Mouse (Mus musculus) MEL (cell line): ENCODE data around the gene Ecpas. TPM values are rescaled to one million over a fixed set of nuclear protein-coding genes. Genes with fewer than 3 reads are reported as not detected.
A peak's percentile ranks its signal among the peaks of the same experiment; 100 is the strongest.

Experiments
- DNase-seq: peaks from one replicate; pipeline ENCODE4 v3.0.0; 2011; ENCODE audit warnings: low read depth, low spot score
- H3K27ac ChIP-seq: 2 replicates; pipeline ENCODE4 v1.5.1; 2012; ENCODE audit warnings: low read depth, mild to moderate bottlenecking, control low read depth, low read length, moderate library complexity; ENCODE audit not compliant: control insufficient read depth
- H3K27me3 ChIP-seq, 2 experiments: fragments of 150-350 bp in 1 of 2; sonication (generic) in 1 of 2; 2 replicates each; pipeline ENCODE4 v1.6.1; 2012; ENCODE audit warnings: low read length in 2 of 2, mild to moderate bottlenecking in 2 of 2, improper control_type of control experiment in 1 of 2, moderate library complexity in 1 of 2; ENCODE audit not compliant: insufficient read depth in 2 of 2, control insufficient read depth in 1 of 2
- H3K36me3 ChIP-seq, 2 experiments: 2 replicates each; pipeline ENCODE4 v1.6.1; 2012 to 2014; ENCODE audit warnings: low read length in 2 of 2, improper control_type of control experiment in 1 of 2, inconsistent platforms in 1 of 2, mild to moderate bottlenecking in 1 of 2; ENCODE audit not compliant: insufficient read depth in 2 of 2, control insufficient read depth in 1 of 2
- H3K4me1 ChIP-seq, 2 experiments: fragments of 150-350 bp in 1 of 2; sonication (generic) in 1 of 2; 2 replicates each; pipeline ENCODE4 v1.6.1; 2012; ENCODE audit warnings: low read length in 2 of 2, improper control_type of control experiment in 1 of 2, mild to moderate bottlenecking in 1 of 2; ENCODE audit not compliant: insufficient read depth in 2 of 2, control insufficient read depth in 1 of 2
- H3K4me3 ChIP-seq, 2 experiments: fragments of 150-350 bp in 1 of 2; sonication (generic) in 1 of 2; 2 replicates each; pipeline ENCODE4 v1.5.1; 2012; ENCODE audit warnings: low read depth in 2 of 2, low read length in 2 of 2, mild to moderate bottlenecking in 2 of 2, moderate library complexity in 2 of 2, control low read depth in 1 of 2, improper control_type of control experiment in 1 of 2; ENCODE audit not compliant: control insufficient read depth in 1 of 2, insufficient read depth in 1 of 2
- H3K79me2 ChIP-seq: 2 replicates; pipeline ENCODE4 v1.6.1; 2012; ENCODE audit warnings: mild to moderate bottlenecking, low read length, moderate library complexity; ENCODE audit not compliant: control insufficient read depth, poor library complexity, insufficient read depth
- H3K9ac ChIP-seq: 2 replicates; pipeline ENCODE4 v1.6.1; 2012; ENCODE audit warnings: low read depth, mild to moderate bottlenecking, control low read depth, low read length, moderate library complexity; ENCODE audit not compliant: control insufficient read depth, poor library complexity, severe bottlenecking
- H3K9me3 ChIP-seq: fragments of 150-350 bp; sonication (generic); replicated peaks from 2 replicates; pipeline ENCODE4 v1.6.1; 2012; ENCODE audit warnings: mild to moderate bottlenecking, low read length, improper control_type of control experiment, moderate library complexity; ENCODE audit not compliant: insufficient read depth
- BHLHE40 ChIP-seq: IDR thresholded peaks from 2 replicates; pipeline ENCODE4 v1.6.1; 2012; ENCODE audit warnings: low read depth, mild to moderate bottlenecking, inconsistent platforms, low read length, improper control_type of control experiment, borderline replicate concordance
- CHD1 ChIP-seq: IDR thresholded peaks from 2 replicates; pipeline ENCODE4 v1.6.1; 2012; ENCODE audit warnings: low read depth, mild to moderate bottlenecking, inconsistent platforms, low read length, improper control_type of control experiment
- CHD2 ChIP-seq: IDR thresholded peaks from 2 replicates; pipeline ENCODE4 v1.6.1; 2011; ENCODE audit warnings: low read length, improper control_type of control experiment
- E2F4 ChIP-seq: IDR thresholded peaks from 2 replicates; pipeline ENCODE4 v1.6.1; 2011; ENCODE audit warnings: low read depth, low read length, improper control_type of control experiment, borderline replicate concordance
- ELF1 ChIP-seq: IDR thresholded peaks from 2 replicates; pipeline ENCODE4 v1.6.1; 2014; ENCODE audit warnings: low read depth, mild to moderate bottlenecking, inconsistent platforms, low read length, improper control_type of control experiment, moderate library complexity
- EP300 ChIP-seq, 2 experiments: IDR thresholded peaks; 2 replicates each; pipeline ENCODE4 v1.6.1; 2011; ENCODE audit warnings: improper control_type of control experiment in 2 of 2, low read length in 2 of 2, low read depth in 1 of 2, mild to moderate bottlenecking in 1 of 2
- ETS1 ChIP-seq: IDR thresholded peaks from 2 replicates; pipeline ENCODE4 v1.6.1; 2012; ENCODE audit warnings: low read depth, mild to moderate bottlenecking, inconsistent platforms, low read length, improper control_type of control experiment, moderate library complexity
- GABPA ChIP-seq: IDR thresholded peaks from 2 replicates; pipeline ENCODE4 v1.6.1; 2012; ENCODE audit warnings: low read depth, mild to moderate bottlenecking, inconsistent platforms, low read length, improper control_type of control experiment, moderate library complexity
- GATA1 ChIP-seq: IDR thresholded peaks from 2 replicates; pipeline ENCODE4 v1.6.1; 2011; ENCODE audit warnings: low read depth, low read length, improper control_type of control experiment
- HCFC1 ChIP-seq: IDR thresholded peaks from 2 replicates; pipeline ENCODE4 v1.6.1; 2012; ENCODE audit warnings: low read depth, mild to moderate bottlenecking, inconsistent platforms, low read length, improper control_type of control experiment, moderate library complexity
- JUND ChIP-seq: IDR thresholded peaks from 2 replicates; pipeline ENCODE4 v1.6.1; 2011; ENCODE audit warnings: low read depth, mild to moderate bottlenecking, improper control_type of control experiment, low read length
- MAFK ChIP-seq: IDR thresholded peaks from 2 replicates; pipeline ENCODE4 v1.6.1; 2011; ENCODE audit warnings: low read depth, mild to moderate bottlenecking, low read length, improper control_type of control experiment, borderline replicate concordance
- MAX ChIP-seq: IDR thresholded peaks from 2 replicates; pipeline ENCODE4 v1.6.1; 2011; ENCODE audit warnings: low read length, improper control_type of control experiment
- MAZ ChIP-seq: IDR thresholded peaks from 2 replicates; pipeline ENCODE4 v1.6.1; 2012; ENCODE audit warnings: low read depth, mild to moderate bottlenecking, inconsistent platforms, low read length, improper control_type of control experiment
- MXI1 ChIP-seq: IDR thresholded peaks from 2 replicates; pipeline ENCODE4 v1.6.1; 2011; ENCODE audit warnings: mild to moderate bottlenecking, low read depth, low read length, improper control_type of control experiment
- MYB ChIP-seq: IDR thresholded peaks from 2 replicates; pipeline ENCODE4 v1.6.1; 2011; ENCODE audit warnings: mild to moderate bottlenecking, low read depth, low read length, improper control_type of control experiment
- MYC ChIP-seq: IDR thresholded peaks from 2 replicates; pipeline ENCODE4 v1.6.1; 2011; ENCODE audit warnings: low read depth, mild to moderate bottlenecking, low read length, improper control_type of control experiment, moderate library complexity
- NELFE ChIP-seq: IDR thresholded peaks from 2 replicates; pipeline ENCODE4 v1.6.1; 2011; ENCODE audit warnings: low read depth, low read length, improper control_type of control experiment
- POLR2A ChIP-seq, 2 experiments: IDR thresholded peaks; 2 replicates each; pipeline ENCODE4 v1.6.1; 2011 to 2012; ENCODE audit warnings: low read length in 2 of 2, mild to moderate bottlenecking in 2 of 2, control low read depth in 1 of 2, improper control_type of control experiment in 1 of 2, low read depth in 1 of 2, moderate library complexity in 1 of 2; ENCODE audit not compliant: control insufficient read depth in 1 of 2, insufficient read depth in 1 of 2, poor library complexity in 1 of 2
- POLR2AphosphoS2 ChIP-seq: IDR thresholded peaks from 2 replicates; pipeline ENCODE4 v1.6.1; 2011; ENCODE audit warnings: low read length, improper control_type of control experiment
- RAD21 ChIP-seq: IDR thresholded peaks from 2 replicates; pipeline ENCODE4 v1.6.1; 2011; ENCODE audit warnings: mild to moderate bottlenecking, low read depth, low read length, improper control_type of control experiment
- RCOR1 ChIP-seq: IDR thresholded peaks from 2 replicates; pipeline ENCODE4 v1.6.1; 2012; ENCODE audit warnings: low read depth, mild to moderate bottlenecking, inconsistent platforms, low read length, improper control_type of control experiment
- SIN3A ChIP-seq: IDR thresholded peaks from 2 replicates; pipeline ENCODE4 v1.6.1; 2012; ENCODE audit warnings: low read length, improper control_type of control experiment, inconsistent platforms
- TAL1 ChIP-seq: IDR thresholded peaks from 2 replicates; pipeline ENCODE4 v1.6.1; 2012; ENCODE audit warnings: mild to moderate bottlenecking, inconsistent platforms, low read length, moderate library complexity, mixed read lengths
- TBP ChIP-seq: IDR thresholded peaks from 2 replicates; pipeline ENCODE4 v1.8.0; 2011; ENCODE audit warnings: low read depth, low read length, improper control_type of control experiment
- TCF12 ChIP-seq: IDR thresholded peaks from 2 replicates; pipeline ENCODE4 v1.6.1; 2014; ENCODE audit warnings: low read depth, mild to moderate bottlenecking, inconsistent platforms, low read length, improper control_type of control experiment, moderate library complexity
- UBTF ChIP-seq: IDR thresholded peaks from 2 replicates; pipeline ENCODE4 v1.6.1; 2012; ENCODE audit warnings: low read depth, mild to moderate bottlenecking, inconsistent platforms, low read length, improper control_type of control experiment, moderate library complexity, borderline replicate concordance; ENCODE audit not compliant: insufficient read depth
- USF1 ChIP-seq: IDR thresholded peaks from 2 replicates; pipeline ENCODE4 v1.6.1; 2014; ENCODE audit warnings: low read depth, mild to moderate bottlenecking, inconsistent platforms, low read length, improper control_type of control experiment, moderate library complexity
- USF2 ChIP-seq, 2 experiments: IDR thresholded peaks; 2 replicates each; pipeline ENCODE4 v1.6.1; 2011 to 2012; ENCODE audit warnings: improper control_type of control experiment in 2 of 2, low read length in 2 of 2, borderline replicate concordance in 1 of 2, inconsistent platforms in 1 of 2, low read depth in 1 of 2, mild to moderate bottlenecking in 1 of 2; ENCODE audit not compliant: insufficient read depth in 1 of 2
- ZC3H11A ChIP-seq: IDR thresholded peaks from 2 replicates; pipeline ENCODE4 v1.6.1; 2012; ENCODE audit warnings: low read depth, mild to moderate bottlenecking, inconsistent platforms, low read length, improper control_type of control experiment
- ZKSCAN1 ChIP-seq: IDR thresholded peaks from 2 replicates; pipeline ENCODE4 v1.6.1; 2012; ENCODE audit warnings: low read depth, mild to moderate bottlenecking, inconsistent platforms, low read length, improper control_type of control experiment, moderate library complexity
- ZMIZ1 ChIP-seq: IDR thresholded peaks from 2 replicates; pipeline ENCODE4 v1.6.1; 2012; ENCODE audit warnings: low read depth, mild to moderate bottlenecking, inconsistent platforms, low read length, improper control_type of control experiment, moderate library complexity
- ZNF384 ChIP-seq: IDR thresholded peaks from 2 replicates; pipeline ENCODE4 v1.6.1; 2012; ENCODE audit warnings: low read depth, mild to moderate bottlenecking, inconsistent platforms, low read length, improper control_type of control experiment
- polyA plus RNA-seq, 2 experiments: library from polyadenylated mRNA; stranded (reverse) in 1 of 2; unstranded in 1 of 2; fragments of >175 nt in 1 of 2; fragments of >200 nt in 1 of 2; gene quantifications; 2 replicates each; pipeline versions ENCODE4 v1.2.1 to v1.2.4; 2012; ENCODE audit warnings: low replicate concordance in 2 of 2, low read depth in 1 of 2; ENCODE audit not compliant: insufficient read length in 2 of 2, insufficient read depth in 1 of 2, missing spikeins in 1 of 2
- total RNA-seq: library from RNA; depleted of rRNA; stranded (reverse); fragments of 300-350 nt; gene quantifications from 2 replicates; pipeline ENCODE4 v1.2.3, GENCODE M21; 2012

Ecpas gene
- total and polyA plus RNA-seq, 3 experiments: 37.8 to 161 (median 57.6) TPM

- no peak overlapping the region for H3K9ac ChIP-seq
- no peak for TF ChIP-seq POLR2AphosphoS2
- TF ChIP-seq ZNF384: peak; percentile 99
- peak; percentile 89 for TF ChIP-seq GATA1
- TF ChIP-seq MAZ: no peak
- TF ChIP-seq RCOR1: peak; percentile 96
- peak; percentile 65 to 67 for TF ChIP-seq EP300 (IDR thresholded peaks at IDR 0.05; ENCODE audit: low read depth in 1 of 2, low read length in 2 of 2)
- no peak for TF ChIP-seq BHLHE40
- TF ChIP-seq USF2 (IDR thresholded peaks at IDR 0.05; ENCODE audit: borderline replicate concordance in 1 of 2, insufficient read depth in 1 of 2, low read depth in 1 of 2, low read length in 2 of 2): no peak
- TF ChIP-seq E2F4: no peak
- TF ChIP-seq GABPA: no peak
- TF ChIP-seq ELF1: 0 out of 2 replicates have a peak, but pooled peaks have one; percentile 13
- TF ChIP-seq MAX: no peak
- TF ChIP-seq CHD1: no peak
- TF ChIP-seq RAD21: no peak
- no peak for TF ChIP-seq CHD2
- no peak for TF ChIP-seq USF1
- no peak for TF ChIP-seq JUND
- no peak for TF ChIP-seq MXI1
- no peak for TF ChIP-seq ZMIZ1
- TF ChIP-seq TAL1: 0 out of 2 replicates have a peak, but pooled peaks have one; percentile 9
- no peak; the same call in 1 of the 2 replicates for TF ChIP-seq HCFC1
- TF ChIP-seq TCF12: peak; percentile 49; the same call in 1 of the 2 replicates
- no peak for TF ChIP-seq MYC
- TF ChIP-seq ZKSCAN1: no peak
- peak; percentile 67; the same call in 1 of the 2 replicates for TF ChIP-seq ETS1
- 0 out of 2 replicates have a peak, but pooled peaks have one; percentile 49 for TF ChIP-seq SIN3A
- TF ChIP-seq UBTF: no peak
- peak; percentile 22; the same call in 1 of the 2 replicates for TF ChIP-seq MAFK
- no peak for TF ChIP-seq MYB
- TF ChIP-seq ZC3H11A: no peak
- no peak for TF ChIP-seq NELFE
- TF ChIP-seq TBP: no peak
- no peak for TF ChIP-seq POLR2A (IDR thresholded peaks at IDR 0.05; ENCODE audit: control insufficient read depth in 1 of 2, insufficient read depth in 1 of 2, low read depth in 1 of 2, low read length in 2 of 2, poor library complexity in 1 of 2)
- H3K9me3 ChIP-seq: no peaks in the 10 kb centered on the region
- H3K27me3 ChIP-seq: no peaks in the 10 kb centered on the region
- DNase-seq: peak; percentile 66
- H3K79me2 ChIP-seq: peaks cover 74% of the 10 kb centered on the region
- peaks cover 2 to 43% of the 10 kb centered on the region in 2 experiments for H3K36me3 ChIP-seq
- no peak overlapping the region for H3K27ac ChIP-seq
- peaks cover 18 to 27% of the 10 kb centered on the region in 2 experiments for H3K4me1 ChIP-seq
- no peak overlapping the region for H3K4me3 ChIP-seq
Observed at GRCm38 (mm10) chr4:58907453-58907852, 5.1 kb downstream of the Ecpas start.
